Mouse (Mus musculus) 3T3-L1 (cell line): ENCODE results near the gene Olfr1029.
"Not testable (repeated sequence)": the region's sequence is repeated elsewhere in the genome, so short reads cannot be mapped to it uniquely, and the experiment has no call there.

Experiments
- DNase-seq: peaks from one replicate; pipeline ENCODE4 v3.0.0-alpha.2; 2015; ENCODE audit warnings: low read depth, low spot score

Olfr1029 gene

DNA sequence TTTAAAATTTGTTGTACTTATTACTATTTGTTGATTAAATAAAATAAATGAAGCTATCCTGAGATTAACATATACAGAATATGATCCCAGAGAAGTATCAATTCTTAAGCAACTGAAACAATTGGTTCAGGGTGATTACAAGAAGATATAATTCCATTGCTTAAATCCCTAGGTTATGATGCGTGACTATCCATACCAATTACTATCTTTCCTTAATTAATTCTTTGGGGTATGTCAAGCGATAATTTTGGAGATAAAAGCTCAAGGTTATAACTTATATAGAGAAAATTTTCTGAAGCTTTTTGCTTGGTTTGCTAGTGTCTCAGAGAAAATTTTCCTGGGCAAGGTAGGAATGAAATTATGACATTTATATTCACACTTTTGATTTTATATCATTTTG is at the start of gene Olfr1029:
TSS of gene Olfr1029 (plus strand) at position 301 of the 400 bp plus-strand sequence.
- no peak for DNase-seq

DNA sequence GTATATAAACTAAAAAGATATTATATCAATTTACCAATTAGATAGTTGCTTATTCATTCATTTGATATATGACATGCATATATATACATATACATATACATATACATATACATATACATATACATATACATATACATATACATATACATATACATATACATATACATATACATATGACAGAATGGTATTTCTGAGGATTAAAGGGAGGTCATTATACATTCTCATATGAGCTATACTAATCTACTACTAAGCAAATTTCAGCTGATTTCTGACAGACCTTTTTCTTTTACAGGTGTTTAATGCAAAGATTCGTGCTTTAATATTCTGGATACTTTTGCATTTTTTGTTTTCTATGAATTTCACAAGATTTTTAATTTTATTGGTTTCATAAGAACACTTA is 23.6 kb upstream of the Olfr1029 start, which contains the start of gene Olfr1028:
TSS of gene Olfr1028 (plus strand) at position 301 of the 400 bp plus-strand sequence.
- no peak for DNase-seq

DNA sequence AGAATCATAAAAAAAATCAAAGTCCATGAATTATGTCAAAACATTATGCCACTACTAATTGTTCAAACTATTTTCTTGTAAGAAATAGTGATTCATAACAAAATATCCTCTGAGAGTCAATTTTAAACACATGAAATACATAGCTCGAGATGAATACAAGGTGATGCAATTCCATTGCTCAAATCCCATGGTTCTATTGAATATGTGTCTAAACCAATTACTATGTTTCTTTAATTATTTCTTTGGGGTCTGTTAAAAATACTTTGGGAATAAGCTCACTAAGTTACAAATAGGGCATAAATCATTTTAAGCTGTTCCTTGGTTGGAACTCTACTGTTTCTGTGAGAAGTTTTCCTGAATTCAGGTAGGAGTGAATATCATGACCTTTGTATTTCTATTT is 5.3 kb downstream of the Olfr1029 start, which contains the start of gene Olfr1030:
TSS of gene Olfr1030 (plus strand) at position 301 of the 400 bp plus-strand sequence.
- no peak for DNase-seq

DNA sequence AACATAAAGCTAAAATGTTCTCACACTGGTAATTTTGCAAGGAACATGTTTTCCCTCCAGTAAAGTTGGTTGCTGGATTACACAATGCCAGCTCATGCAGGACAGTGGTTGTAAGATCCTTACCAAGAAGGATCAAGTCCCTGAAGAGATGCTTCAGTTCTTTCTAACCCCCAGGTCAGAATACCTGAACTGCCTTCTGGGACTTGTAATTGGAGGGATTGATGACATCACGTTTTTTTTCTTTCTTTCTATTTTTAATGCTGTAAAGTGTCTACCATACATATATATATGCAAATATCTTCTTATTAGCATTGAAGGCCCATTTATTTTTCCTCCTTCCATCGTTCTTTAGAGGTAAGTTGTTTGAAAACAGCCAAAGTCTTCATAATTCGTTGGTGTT is 16.3 kb downstream of the Olfr1029 start, which contains the start of gene Olfr1031:
TSS of gene Olfr1031 (plus strand) at position 301 of the 400 bp plus-strand sequence.
- no peak for DNase-seq

DNA sequence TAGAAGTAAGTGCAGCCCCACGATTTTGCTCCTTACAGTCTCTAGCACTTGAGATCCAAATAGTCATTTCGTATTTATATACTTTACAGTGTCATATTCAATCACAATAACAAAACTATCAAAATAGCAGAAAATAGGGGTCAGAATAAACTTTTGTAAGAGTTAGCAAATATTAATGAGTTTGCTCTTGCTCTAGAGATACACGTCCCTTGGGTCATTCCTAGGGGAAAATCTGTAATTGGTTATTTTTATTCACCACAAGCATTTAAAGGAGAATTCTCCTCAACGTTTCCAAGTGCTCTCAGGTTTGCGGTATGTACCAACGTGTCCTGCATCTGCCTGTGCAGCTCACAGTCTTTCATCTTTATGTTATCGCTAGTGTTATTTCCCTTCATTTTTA is 31.5 kb downstream of the Olfr1029 start, which contains the start of gene Olfr1032:
TSS of gene Olfr1032 (plus strand) at position 301 of the 400 bp plus-strand sequence.
- no peak for DNase-seq

DNA sequence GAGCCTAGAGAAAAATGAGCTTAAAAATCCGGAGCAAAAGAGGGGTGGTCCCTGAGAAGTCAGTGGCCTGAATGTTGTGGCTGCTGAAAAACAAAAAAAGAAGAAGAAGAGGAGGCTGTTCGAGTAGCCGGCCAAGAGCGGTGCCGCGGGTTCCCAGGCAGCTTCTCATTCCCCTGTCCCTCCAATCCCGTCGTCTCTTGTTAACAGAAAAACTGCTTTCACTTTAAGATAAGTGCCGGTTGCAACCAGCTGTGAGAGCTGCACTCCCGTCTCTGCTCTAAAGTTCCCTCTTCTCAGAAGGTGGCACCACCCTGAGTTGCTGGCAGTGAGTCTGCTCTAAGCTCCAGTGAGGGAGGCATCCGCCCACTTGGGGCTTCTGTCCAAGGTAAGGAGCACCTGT is 46.7 kb downstream of the Olfr1029 start, which contains the start of gene Olfr1033:
TSS of gene Olfr1033 (plus strand) at position 228 of the 400 bp plus-strand sequence.
- not testable (repeated sequence) for DNase-seq

DNA sequence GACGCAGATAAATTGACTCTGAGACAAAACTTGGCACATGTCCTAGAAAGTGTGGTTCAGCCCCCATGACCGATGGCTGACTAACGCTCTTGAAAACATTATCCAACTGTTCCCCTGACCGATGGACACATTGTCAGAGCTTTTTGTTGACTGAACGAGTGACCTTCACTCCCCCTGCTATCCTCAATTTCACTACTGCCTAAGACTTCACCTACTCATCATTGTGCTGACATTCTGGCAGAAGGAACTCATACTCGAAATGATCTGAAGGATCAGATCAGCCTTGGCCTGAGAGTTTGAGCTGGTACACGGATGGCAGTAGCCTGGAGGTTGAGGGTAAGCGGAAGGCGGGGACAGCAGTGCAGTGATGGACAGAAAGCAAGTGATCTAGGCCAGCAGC is 47.8 kb downstream of the Olfr1029 start:
- not testable (repeated sequence) for DNase-seq
